Mouse (Mus musculus): ENCODE measurements at regions not wholly inside any gene's neighbourhood (a gene's known extent, or its start where the extent isn't known, plus 50 kb on each side); places are given as distances from the start of the nearest gene placed in this dataset.

DNA sequence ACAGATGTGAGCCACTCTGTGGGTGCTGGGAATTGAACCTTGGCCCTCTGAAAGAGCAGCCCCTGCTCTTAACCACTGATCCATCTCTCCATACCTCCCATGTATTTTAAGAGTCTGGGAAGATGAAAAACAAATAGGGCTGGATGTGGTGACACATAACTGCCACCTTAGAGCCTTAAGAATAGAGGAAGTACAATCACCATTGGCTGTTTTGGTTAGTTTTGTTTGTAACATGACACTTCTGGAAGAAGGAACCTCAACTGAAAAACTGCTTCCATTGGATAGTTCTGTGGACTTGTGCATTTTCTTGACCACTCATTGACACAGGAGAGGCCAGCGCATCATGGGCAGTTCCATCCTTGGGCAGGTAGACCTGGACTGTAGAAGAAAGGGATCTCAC, 100.7 kb upstream of the Tet2 start:
- TF ChIP-seq POLR2A (IDR thresholded peaks at IDR 0.05; ENCODE audit: borderline replicate concordance, insufficient read depth, low read length) (no peak), CTCF (IDR thresholded peaks at IDR 0.05; ENCODE audit: borderline replicate concordance, insufficient read depth, low read depth, low read length) (no peak)
